Mouse (Mus musculus) megakaryocyte, embryonic 14.5 days (primary cell): Measurements from ENCODE around the gene Mrm2. TPM values are rescaled to one million over a fixed set of nuclear protein-coding genes. Genes with fewer than 3 reads are reported as not detected.

ENCODE experiments used
- H3K27me3 ChIP-seq: replicated peaks from 2 replicates; pipeline ENCODE3; 2012; ENCODE audit warnings: inconsistent platforms
- H3K36me3 ChIP-seq: replicated peaks from 2 replicates; pipeline ENCODE3; 2012; ENCODE audit warnings: low read length, inconsistent platforms, mixed read lengths
- H3K4me1 ChIP-seq: 2 replicates; pipeline ENCODE4 v1.6.1; 2012; ENCODE audit warnings: inconsistent platforms
- H3K4me3 ChIP-seq: replicated peaks from 2 replicates; pipeline ENCODE3; 2012; ENCODE audit warnings: moderate library complexity, mild to moderate bottlenecking, inconsistent platforms
- H3K9me3 ChIP-seq: 2 replicates; pipeline ENCODE4 v1.6.1; 2012; ENCODE audit warnings: inconsistent platforms
- FLI1 ChIP-seq: IDR thresholded peaks from 2 replicates; pipeline ENCODE4 v1.6.1; 2012; ENCODE audit warnings: low read length, inconsistent platforms, mixed read lengths
- GATA1 ChIP-seq: IDR thresholded peaks from 3 replicates; pipeline ENCODE4 v1.6.1; 2012; ENCODE audit warnings: mixed read lengths, low read length, inconsistent platforms, borderline replicate concordance
- polyA plus RNA-seq: library from polyadenylated mRNA; stranded (reverse); fragments of >175 nt; gene quantifications from 2 replicates; pipeline ENCODE4 v1.2.3, GENCODE M21; 2012; ENCODE audit warnings: low replicate concordance; ENCODE audit not compliant: insufficient read depth

Mrm2 gene
- polyA plus RNA-seq, 1 experiment: 6.7 TPM

DNA sequence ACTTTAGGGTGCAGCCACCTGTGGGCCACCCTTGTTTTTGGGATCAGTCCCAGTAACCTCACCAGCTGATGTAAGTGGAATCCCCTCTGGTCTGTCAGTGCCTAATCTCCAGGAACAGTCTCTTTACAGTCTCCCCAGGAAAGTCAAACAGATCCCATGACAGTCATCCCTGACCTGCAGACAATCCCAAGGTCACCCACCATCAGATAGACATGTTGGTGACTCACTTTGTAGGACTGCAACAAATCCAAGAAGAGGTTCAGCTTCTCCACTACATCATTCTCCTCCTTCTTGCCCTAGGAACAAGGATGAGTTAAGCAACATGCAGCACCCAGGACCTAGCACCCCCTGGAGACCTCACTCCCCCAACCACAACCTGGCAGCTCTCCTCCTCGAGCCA, 14.4 kb upstream of the Mrm2 start:
- H3K36me3 ChIP-seq: peaks cover 54% of the 10 kb centered on the region

DNA sequence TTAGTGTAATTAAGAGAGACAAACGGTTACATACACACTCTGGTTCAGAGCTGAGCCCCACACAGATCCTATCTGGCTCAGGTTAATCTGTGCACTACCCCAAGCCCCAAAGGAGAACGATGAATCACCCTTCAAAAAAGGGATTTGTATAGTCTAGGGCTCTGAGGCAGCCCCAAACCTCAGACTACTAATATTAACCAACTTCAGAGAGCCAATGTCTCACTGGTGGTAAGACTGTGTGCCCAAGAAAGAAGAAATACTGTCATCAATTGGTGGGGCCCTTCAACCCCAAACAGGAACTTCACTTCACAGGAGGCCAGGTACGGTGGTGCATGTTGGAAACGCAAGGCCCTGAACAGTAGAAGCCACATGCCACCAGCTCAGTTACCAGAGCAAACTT, 13.5 kb upstream of the Mrm2 start:
- no peaks in the 10 kb centered on the region for H3K9me3 ChIP-seq
- TF ChIP-seq GATA1 (no peak), FLI1 (no peak)
- H3K4me3 ChIP-seq: no peak overlapping the region
- peaks cover 3% of the 10 kb centered on the region for H3K27me3 ChIP-seq
- peaks cover 24% of the 10 kb centered on the region for H3K4me1 ChIP-seq
- peaks cover 59% of the 10 kb centered on the region for H3K36me3 ChIP-seq

More for the DNA sequence above, 14.4 kb upstream of the Mrm2 start:
- Histone ChIP-seq H3K9me3 (no peaks in the 10 kb centered on the region), H3K27me3 (peaks cover 3% of the 10 kb centered on the region), H3K4me3 (no peak overlapping the region), H3K4me1 (peaks cover 25% of the 10 kb centered on the region)
- no peak for TF ChIP-seq FLI1
- no peak for TF ChIP-seq GATA1

DNA sequence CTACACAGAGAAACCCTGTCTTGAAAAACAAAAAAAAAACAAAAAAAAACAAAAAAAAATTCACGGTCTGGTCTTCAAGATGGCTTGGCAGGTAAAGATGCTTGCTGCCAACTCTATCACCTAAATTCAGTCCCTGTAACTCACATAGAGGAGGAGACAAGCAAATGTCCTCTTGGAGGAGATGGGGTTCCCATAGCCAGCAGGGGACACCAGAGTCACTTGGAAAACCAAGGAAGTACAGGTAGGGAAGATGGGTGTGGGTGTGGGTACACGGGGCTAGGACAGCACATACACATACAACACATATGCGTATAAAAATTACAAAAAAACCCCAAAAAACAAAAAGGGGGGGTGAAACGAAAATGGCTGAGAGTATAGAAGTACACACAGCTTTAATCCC, 11.2 kb upstream of the Mrm2 start:
- Histone ChIP-seq H3K4me1 (peaks cover under 1% of the 10 kb centered on the region; the same call in 1 of the 2 replicates), H3K36me3 (peaks cover 77% of the 10 kb centered on the region), H3K27me3 (no peaks in the 10 kb centered on the region), H3K4me3 (no peak overlapping the region), H3K9me3 (peaks cover 4% of the 10 kb centered on the region)
- no peak for TF ChIP-seq FLI1
- TF ChIP-seq GATA1: no peak

DNA sequence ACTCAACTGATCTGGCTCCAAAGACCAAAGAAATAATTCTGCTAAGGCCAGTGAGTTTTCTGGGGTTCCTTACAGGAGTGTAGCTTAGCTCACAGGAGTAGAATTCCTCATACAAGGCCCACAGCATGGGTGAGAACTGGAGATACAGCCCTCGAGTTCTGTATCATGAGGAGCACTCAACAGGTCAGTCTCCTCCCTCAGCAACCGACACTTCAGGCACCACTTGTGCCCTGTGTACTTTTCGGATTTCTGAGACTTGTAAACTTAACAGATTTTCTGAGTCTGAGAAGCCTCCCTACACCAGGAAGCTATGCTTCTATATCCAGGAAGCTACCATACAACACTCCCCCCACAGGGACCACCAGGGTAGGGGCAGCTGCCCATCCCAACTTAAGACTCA, 8.1 kb upstream of the Mrm2 start:
- TF ChIP-seq GATA1: no peak
- TF ChIP-seq FLI1: no peak
- H3K36me3 ChIP-seq: peaks cover 79% of the 10 kb centered on the region
- H3K4me3 ChIP-seq: no peak overlapping the region
- peaks cover 4% of the 10 kb centered on the region for H3K9me3 ChIP-seq
- no peaks in the 10 kb centered on the region for H3K27me3 ChIP-seq
- H3K4me1 ChIP-seq: no peaks in the 10 kb centered on the region

DNA sequence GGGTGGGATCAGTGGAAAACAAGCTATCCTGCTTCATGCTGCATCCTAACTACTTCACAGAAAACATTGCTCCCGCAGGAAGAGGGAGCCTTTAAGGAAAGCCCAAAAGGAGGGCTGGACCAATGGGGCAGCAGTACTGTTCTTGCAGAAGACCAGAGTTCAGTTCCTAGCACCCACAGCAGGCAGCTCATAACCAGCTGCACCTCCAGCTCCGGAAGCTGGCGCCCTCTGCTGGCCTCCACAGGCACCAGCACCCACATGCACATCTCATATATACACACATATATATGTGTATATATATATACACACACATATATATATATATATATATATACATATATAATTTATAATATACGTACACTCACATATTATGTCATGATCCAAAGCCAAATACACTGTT, 7.1 kb upstream of the Mrm2 start:
- no peak for TF ChIP-seq FLI1
- TF ChIP-seq GATA1: no peak
- no peaks in the 10 kb centered on the region for H3K27me3 ChIP-seq
- peaks cover 1% of the 10 kb centered on the region; the same call in 1 of the 2 replicates for H3K4me1 ChIP-seq
- peaks cover 73% of the 10 kb centered on the region for H3K36me3 ChIP-seq
- H3K9me3 ChIP-seq: peaks cover 4% of the 10 kb centered on the region
- H3K4me3 ChIP-seq: no peak overlapping the region

DNA sequence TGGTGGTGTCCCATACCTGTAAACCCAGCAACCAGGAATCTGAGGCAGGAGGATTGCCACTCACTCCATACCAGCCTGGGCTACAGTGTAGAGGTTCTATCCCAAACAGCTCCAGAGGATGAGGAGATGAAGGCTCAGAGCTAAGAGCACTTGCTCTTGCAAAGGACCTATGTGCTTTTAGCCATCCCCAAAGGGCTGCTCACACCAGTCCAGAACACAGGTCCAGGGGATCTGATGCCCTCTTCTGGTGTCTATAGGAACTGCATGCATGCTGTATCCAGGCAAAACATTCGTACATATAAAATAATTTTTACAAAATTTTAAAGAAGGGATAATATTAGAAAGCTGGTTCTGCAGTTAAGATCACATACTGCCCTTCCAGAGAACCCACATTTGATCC, 5.0 kb upstream of the Mrm2 start:
- H3K27me3 ChIP-seq: no peaks in the 10 kb centered on the region
- no peak for TF ChIP-seq GATA1
- no peak for TF ChIP-seq FLI1
- H3K36me3 ChIP-seq: peaks cover 66% of the 10 kb centered on the region
- H3K4me3 ChIP-seq: no peak overlapping the region
- peaks cover 17% of the 10 kb centered on the region for H3K4me1 ChIP-seq
- H3K9me3 ChIP-seq: peaks cover 4% of the 10 kb centered on the region

DNA sequence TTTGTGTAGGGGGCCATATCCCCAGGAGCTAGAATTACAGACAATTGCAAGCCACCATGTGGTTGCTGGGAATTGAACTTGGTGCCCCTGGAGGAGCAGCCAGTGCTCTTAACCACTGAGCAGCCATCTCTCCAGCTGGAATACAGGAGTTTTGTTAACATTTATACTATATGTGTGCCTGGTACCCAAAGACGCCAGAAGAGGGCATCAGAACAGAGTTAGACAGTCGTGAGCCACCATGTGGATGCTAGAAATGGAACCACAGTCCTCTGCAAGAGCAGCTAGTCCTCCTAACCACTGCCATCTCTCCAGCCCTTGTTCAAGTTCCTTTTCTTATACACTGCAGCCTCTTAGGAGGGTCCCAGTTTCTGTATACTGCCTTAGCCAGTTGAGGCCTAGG, 1.9 kb upstream of the Mrm2 start:
- H3K9me3 ChIP-seq: peaks cover 2% of the 10 kb centered on the region
- H3K4me3 ChIP-seq: no peak overlapping the region
- peaks cover 58% of the 10 kb centered on the region for H3K36me3 ChIP-seq
- TF ChIP-seq FLI1: no peak
- H3K27me3 ChIP-seq: no peaks in the 10 kb centered on the region
- peaks cover 28% of the 10 kb centered on the region for H3K4me1 ChIP-seq

DNA sequence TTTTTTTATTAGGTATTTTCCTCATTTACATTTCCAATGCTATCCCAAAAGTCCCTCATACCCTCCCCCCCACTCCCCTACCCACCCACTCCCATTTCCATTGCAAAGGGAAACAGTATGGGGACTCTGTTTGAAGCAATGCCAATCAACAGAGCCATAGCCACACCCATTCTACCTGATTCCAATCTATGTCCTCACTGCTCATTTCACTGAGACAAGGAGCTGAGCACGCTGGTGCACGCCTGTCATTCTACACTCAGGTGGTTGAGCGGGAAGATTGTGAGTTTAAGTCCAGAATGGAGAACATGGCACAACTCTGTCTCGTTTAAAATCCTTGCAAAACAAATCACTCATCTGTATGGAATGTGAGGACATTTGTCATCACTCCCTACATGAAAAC, 821 bp upstream of the Mrm2 start:
- TF ChIP-seq FLI1: no peak
- TF ChIP-seq GATA1: no peak
- Histone ChIP-seq H3K9me3 (no peaks in the 10 kb centered on the region), H3K36me3 (peaks cover 58% of the 10 kb centered on the region), H3K27me3 (no peaks in the 10 kb centered on the region), H3K4me3 (no peak overlapping the region), H3K4me1 (peaks cover 28% of the 10 kb centered on the region)

DNA sequence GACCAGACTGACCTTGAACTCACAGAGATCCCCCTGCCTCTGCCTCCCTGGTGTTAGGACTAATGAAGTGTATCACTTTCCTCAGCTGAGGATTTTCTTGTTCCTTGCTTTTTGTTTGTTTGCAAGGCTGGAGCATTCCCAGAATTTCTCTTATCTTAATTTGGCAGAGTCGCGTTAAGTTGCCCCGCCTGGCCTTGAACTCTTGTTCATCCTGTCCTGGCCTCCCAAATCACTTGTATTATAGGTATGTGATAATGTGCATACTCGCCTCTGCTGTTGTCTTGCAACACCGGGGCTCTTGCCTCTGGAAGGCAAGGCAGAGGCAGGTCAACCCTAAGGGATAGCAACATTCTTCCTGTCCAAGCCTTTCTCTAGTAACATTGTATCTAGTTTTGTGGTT, 7.6 kb downstream of the Mrm2 start:
- peak overlapping the region; percentile 18 for H3K4me3 ChIP-seq
- peaks cover 36% of the 10 kb centered on the region for H3K36me3 ChIP-seq
- no peaks in the 10 kb centered on the region for H3K9me3 ChIP-seq
- TF ChIP-seq GATA1: no peak
- no peak for TF ChIP-seq FLI1
- H3K27me3 ChIP-seq: no peaks in the 10 kb centered on the region
- peaks cover 45% of the 10 kb centered on the region for H3K4me1 ChIP-seq

DNA sequence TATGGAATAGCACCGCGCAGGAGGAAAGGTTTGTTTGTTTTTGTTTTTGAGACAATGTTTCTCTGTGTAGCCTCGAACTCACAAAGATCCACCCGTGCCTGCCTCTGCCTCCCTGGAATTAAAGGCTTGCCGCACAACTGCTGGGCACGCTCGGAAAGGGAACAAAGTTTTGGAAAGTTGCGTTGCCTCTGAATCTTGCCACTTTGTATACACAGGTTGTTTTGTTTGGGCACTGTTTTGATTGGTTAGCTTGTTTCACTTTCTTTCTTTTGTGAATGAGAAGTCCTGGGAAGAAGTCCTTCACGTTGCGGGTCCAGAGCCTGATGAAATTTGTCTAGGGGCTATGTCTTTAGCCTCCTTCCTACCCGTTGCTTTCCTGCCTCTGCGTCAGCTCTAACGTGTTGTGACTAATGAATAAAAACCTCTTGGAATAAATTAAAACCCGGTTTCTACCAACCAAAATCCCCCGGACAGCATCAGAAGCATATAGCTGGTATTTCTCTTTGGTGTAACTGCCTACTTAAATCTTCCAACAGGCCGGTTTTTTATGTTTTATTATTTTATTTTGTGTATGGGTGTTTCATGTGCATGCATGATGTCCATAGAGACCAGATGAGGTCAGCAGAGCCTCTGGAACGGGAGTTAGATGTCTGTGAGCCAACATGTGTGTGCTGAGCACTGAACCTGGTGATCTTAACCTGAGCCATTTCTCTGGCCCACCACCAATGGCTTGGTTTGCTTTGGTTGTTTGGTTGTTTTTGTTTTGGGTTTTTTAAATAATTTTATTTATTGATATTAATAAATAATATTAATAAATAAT, 9.7 kb downstream of the Mrm2 start:
- peak overlapping the region; percentile 98 for H3K4me3 ChIP-seq
- peaks cover 62% of the 10 kb centered on the region for H3K4me1 ChIP-seq
- no peaks in the 10 kb centered on the region for H3K9me3 ChIP-seq
- peaks cover 29% of the 10 kb centered on the region for H3K36me3 ChIP-seq
- TF ChIP-seq GATA1 (no peak), FLI1 (no peak)
- no peaks in the 10 kb centered on the region for H3K27me3 ChIP-seq
